Mouse (Mus musculus): ENCODE measurements at regions not wholly inside any gene's neighbourhood (a gene's known extent, or its start where the extent isn't known, plus 50 kb on each side); places are given as distances from the start of the nearest gene placed in this dataset.

DNA sequence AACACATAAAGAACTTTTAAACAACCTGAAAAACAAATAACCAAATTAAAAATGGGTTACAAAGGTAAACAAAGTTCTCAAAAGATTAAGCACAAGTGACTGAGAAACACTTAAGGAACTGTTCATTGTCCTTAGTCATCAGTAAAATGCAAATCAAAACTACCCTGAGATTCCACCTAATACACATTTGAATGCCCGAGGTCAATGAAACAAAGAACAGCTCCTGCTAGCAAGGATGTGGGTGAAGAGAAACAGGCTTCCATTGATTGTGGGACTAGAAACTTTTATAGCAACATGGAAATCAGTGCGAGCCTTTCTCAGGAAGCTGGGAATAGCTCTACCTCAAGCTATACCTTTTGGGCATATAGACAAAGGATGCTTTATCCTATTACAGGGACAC is 184.7 kb upstream of the Tars start:
- Histone ChIP-seq H3K4me3 (ENCODE audit: insufficient read depth, poor library complexity, severe bottlenecking) (no peak overlapping the region), H3K36me3 (ENCODE audit: control insufficient read depth, insufficient read depth) (no peaks in the 10 kb centered on the region), H3K79me3 (ENCODE audit: low read depth) (no peaks in the 10 kb centered on the region), H3K27me3 (ENCODE audit: control insufficient read depth, insufficient read depth, insufficient read length) (no peaks in the 10 kb centered on the region), H3ac (ENCODE audit: control insufficient read depth, insufficient read length, low read depth) (no peak overlapping the region), H3K79me2 (ENCODE audit: control insufficient read depth, insufficient read depth) (no peaks in the 10 kb centered on the region)
- TF ChIP-seq USF1 (IDR thresholded peaks at IDR 0.05; ENCODE audit: low read depth), result no peak
- no peak for TF ChIP-seq FOSL1 (IDR thresholded peaks at IDR 0.05; ENCODE audit: insufficient read depth, low read length, poor library complexity, severe bottlenecking)
- TF ChIP-seq MYOG (IDR thresholded peaks at IDR 0.05; ENCODE audit: control insufficient read depth, extremely low read depth, insufficient read length), result no peak
- TF ChIP-seq MYOD1 (IDR thresholded peaks at IDR 0.05; ENCODE audit: control insufficient read depth, insufficient read length, low read depth), result no peak
- no peak for TF ChIP-seq CEBPB (IDR thresholded peaks at IDR 0.05; ENCODE audit: low read depth)
- TF ChIP-seq MAX (IDR thresholded peaks at IDR 0.05), result no peak
- no peak for TF ChIP-seq CTCF (IDR thresholded peaks at IDR 0.05; ENCODE audit: control insufficient read depth, insufficient read depth, insufficient read length)

DNA sequence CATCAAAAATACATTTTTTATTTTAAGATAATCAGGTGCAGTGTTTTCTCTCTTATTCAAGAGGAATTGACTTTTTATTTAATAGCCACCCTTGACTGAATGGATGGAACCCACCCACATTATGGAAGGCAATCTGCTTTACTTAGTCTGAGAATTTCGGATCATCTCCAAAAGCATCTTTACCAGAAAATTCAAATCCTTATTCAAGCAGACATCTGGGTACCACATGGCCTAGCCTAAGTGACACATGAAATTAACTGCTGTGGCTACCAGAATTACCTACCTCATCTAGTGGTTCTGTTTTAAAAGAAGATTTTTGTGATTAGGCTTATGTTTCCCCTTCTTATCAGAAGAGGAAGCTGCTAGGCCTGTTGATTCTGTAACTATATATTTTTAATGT is 178.9 kb upstream of the Tars start:
- no peak overlapping the region for H3ac ChIP-seq (ENCODE audit: control insufficient read depth, insufficient read length, low read depth)
- no peaks in the 10 kb centered on the region for H3K79me3 ChIP-seq (ENCODE audit: low read depth)
- H3K4me3 ChIP-seq (ENCODE audit: insufficient read depth, poor library complexity, severe bottlenecking), result no peak overlapping the region
- H3K27me3 ChIP-seq (ENCODE audit: control insufficient read depth, insufficient read depth, insufficient read length), result no peaks in the 10 kb centered on the region
- no peaks in the 10 kb centered on the region for H3K36me3 ChIP-seq (ENCODE audit: control insufficient read depth, insufficient read depth)
- TF ChIP-seq USF1 (IDR thresholded peaks at IDR 0.05; ENCODE audit: low read depth) (no peak), MYOD1 (IDR thresholded peaks at IDR 0.05; ENCODE audit: control insufficient read depth, insufficient read length, low read depth) (no peak), MAX (IDR thresholded peaks at IDR 0.05) (no peak), CTCF (IDR thresholded peaks at IDR 0.05; ENCODE audit: control insufficient read depth, insufficient read depth, insufficient read length) (no peak)
- no peaks in the 10 kb centered on the region for H3K79me2 ChIP-seq (ENCODE audit: control insufficient read depth, insufficient read depth)

GRCm38 (mm10) chr15:11574359-11574758 is 174.9 kb upstream of the Tars start:
- no peaks in the 10 kb centered on the region for H3K27me3 ChIP-seq (ENCODE audit: control insufficient read depth, insufficient read depth, insufficient read length)
- H3K79me2 ChIP-seq (ENCODE audit: control insufficient read depth, insufficient read depth), result no peaks in the 10 kb centered on the region
- no peak overlapping the region for H3ac ChIP-seq (ENCODE audit: control insufficient read depth, insufficient read length, low read depth)
- H3K4me3 ChIP-seq (ENCODE audit: insufficient read depth, poor library complexity, severe bottlenecking), result no peak overlapping the region
- no peaks in the 10 kb centered on the region for H3K79me3 ChIP-seq (ENCODE audit: low read depth)
- no peaks in the 10 kb centered on the region for H3K36me3 ChIP-seq (ENCODE audit: control insufficient read depth, insufficient read depth)
- TF ChIP-seq USF1 (IDR thresholded peaks at IDR 0.05; ENCODE audit: low read depth) (no peak), CTCF (IDR thresholded peaks at IDR 0.05; ENCODE audit: control insufficient read depth, insufficient read depth, insufficient read length) (no peak), MYOD1 (IDR thresholded peaks at IDR 0.05; ENCODE audit: control insufficient read depth, insufficient read length, low read depth) (peak; percentile 32), FOSL1 (IDR thresholded peaks at IDR 0.05; ENCODE audit: insufficient read depth, low read length, poor library complexity, severe bottlenecking) (peak; percentile 26), MAX (IDR thresholded peaks at IDR 0.05) (no peak), CEBPB (IDR thresholded peaks at IDR 0.05; ENCODE audit: low read depth) (no peak)

DNA sequence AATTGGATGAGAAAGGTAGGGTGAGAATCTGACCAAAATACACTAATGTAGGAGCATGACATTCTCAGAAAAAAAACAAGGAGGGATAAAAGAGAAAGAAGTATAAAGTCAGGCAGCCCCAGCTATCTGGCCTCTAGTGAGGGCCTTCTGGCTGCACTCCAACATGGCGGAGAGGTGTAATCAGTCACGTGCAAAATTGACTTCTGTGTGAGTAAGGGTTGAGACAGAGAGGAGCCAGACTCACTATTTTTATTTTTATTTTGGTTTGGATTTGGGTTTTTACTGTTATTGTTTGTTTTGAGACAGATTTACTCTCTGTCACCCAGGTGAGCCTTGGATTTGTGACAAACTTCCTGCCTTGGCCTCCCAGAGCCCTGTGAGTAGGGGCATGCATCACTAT is 174.0 kb upstream of the Tars start:
- H3K27me3 ChIP-seq (ENCODE audit: control insufficient read depth, insufficient read depth, insufficient read length), result no peaks in the 10 kb centered on the region
- H3K79me2 ChIP-seq (ENCODE audit: control insufficient read depth, insufficient read depth), result no peaks in the 10 kb centered on the region
- TF ChIP-seq CTCF (IDR thresholded peaks at IDR 0.05; ENCODE audit: control insufficient read depth, insufficient read depth, insufficient read length) (no peak), USF1 (IDR thresholded peaks at IDR 0.05; ENCODE audit: low read depth) (peak; percentile 74), CEBPB (IDR thresholded peaks at IDR 0.05; ENCODE audit: low read depth) (no peak)
- no peak overlapping the region for H3ac ChIP-seq (ENCODE audit: control insufficient read depth, insufficient read length, low read depth)
- H3K79me3 ChIP-seq (ENCODE audit: low read depth), result no peaks in the 10 kb centered on the region
- H3K36me3 ChIP-seq (ENCODE audit: control insufficient read depth, insufficient read depth), result no peaks in the 10 kb centered on the region
- no peak overlapping the region for H3K4me3 ChIP-seq (ENCODE audit: insufficient read depth, poor library complexity, severe bottlenecking)

GRCm38 (mm10) chr15:11572063-11572462 is 172.6 kb upstream of the Tars start:
- no peak for TF ChIP-seq MYOG (IDR thresholded peaks at IDR 0.05; ENCODE audit: control insufficient read depth, extremely low read depth, insufficient read length)
- TF ChIP-seq MAX (IDR thresholded peaks at IDR 0.05), result no peak
- TF ChIP-seq FOSL1 (IDR thresholded peaks at IDR 0.05; ENCODE audit: insufficient read depth, low read length, poor library complexity, severe bottlenecking), result no peak
- TF ChIP-seq CEBPB (IDR thresholded peaks at IDR 0.05; ENCODE audit: low read depth), result no peak
- no peak for TF ChIP-seq CTCF (IDR thresholded peaks at IDR 0.05; ENCODE audit: control insufficient read depth, insufficient read depth, insufficient read length)
- TF ChIP-seq MYOD1 (IDR thresholded peaks at IDR 0.05; ENCODE audit: control insufficient read depth, insufficient read length, low read depth), result no peak
- no peak for TF ChIP-seq USF1 (IDR thresholded peaks at IDR 0.05; ENCODE audit: low read depth)
- H3K27me3 ChIP-seq (ENCODE audit: control insufficient read depth, insufficient read depth, insufficient read length), result no peaks in the 10 kb centered on the region
- H3ac ChIP-seq (ENCODE audit: control insufficient read depth, insufficient read length, low read depth), result no peak overlapping the region
- no peaks in the 10 kb centered on the region for H3K79me3 ChIP-seq (ENCODE audit: low read depth)
- no peak overlapping the region for H3K4me3 ChIP-seq (ENCODE audit: insufficient read depth, poor library complexity, severe bottlenecking)
- no peaks in the 10 kb centered on the region for H3K79me2 ChIP-seq (ENCODE audit: control insufficient read depth, insufficient read depth)
- H3K36me3 ChIP-seq (ENCODE audit: control insufficient read depth, insufficient read depth), result no peaks in the 10 kb centered on the region

- no peaks in the 10 kb centered on the region for H3K27me3 ChIP-seq (ENCODE audit: control insufficient read depth, insufficient read depth, insufficient read length)
- H3K36me3 ChIP-seq (ENCODE audit: control insufficient read depth, insufficient read depth), result no peaks in the 10 kb centered on the region
- TF ChIP-seq USF1 (IDR thresholded peaks at IDR 0.05; ENCODE audit: low read depth) (no peak), MAX (IDR thresholded peaks at IDR 0.05) (no peak), MYOG (IDR thresholded peaks at IDR 0.05; ENCODE audit: control insufficient read depth, extremely low read depth, insufficient read length) (no peak)
- no peak overlapping the region for H3K4me3 ChIP-seq (ENCODE audit: insufficient read depth, poor library complexity, severe bottlenecking)
- no peaks in the 10 kb centered on the region for H3K79me3 ChIP-seq (ENCODE audit: low read depth)
- H3ac ChIP-seq (ENCODE audit: control insufficient read depth, insufficient read length, low read depth), result no peak overlapping the region
- no peaks in the 10 kb centered on the region for H3K79me2 ChIP-seq (ENCODE audit: control insufficient read depth, insufficient read depth)
These were observed 166.1 kb upstream of the Tars start for GRCm38 (mm10) chr15:11565503-11566031.

Data from C2C12 (cell line).